Mouse (Mus musculus): ENCODE measurements around the gene Ccdc73. TPM values are rescaled to one million over a fixed set of nuclear protein-coding genes. Genes with fewer than 3 reads are reported as not detected.
A peak's percentile ranks its signal among the peaks of the same experiment; 100 is the strongest.

The Ccdc73 gene
- polyA plus RNA-seq, 1 experiment from 2014 or later, result 10.2 TPM

DNA sequence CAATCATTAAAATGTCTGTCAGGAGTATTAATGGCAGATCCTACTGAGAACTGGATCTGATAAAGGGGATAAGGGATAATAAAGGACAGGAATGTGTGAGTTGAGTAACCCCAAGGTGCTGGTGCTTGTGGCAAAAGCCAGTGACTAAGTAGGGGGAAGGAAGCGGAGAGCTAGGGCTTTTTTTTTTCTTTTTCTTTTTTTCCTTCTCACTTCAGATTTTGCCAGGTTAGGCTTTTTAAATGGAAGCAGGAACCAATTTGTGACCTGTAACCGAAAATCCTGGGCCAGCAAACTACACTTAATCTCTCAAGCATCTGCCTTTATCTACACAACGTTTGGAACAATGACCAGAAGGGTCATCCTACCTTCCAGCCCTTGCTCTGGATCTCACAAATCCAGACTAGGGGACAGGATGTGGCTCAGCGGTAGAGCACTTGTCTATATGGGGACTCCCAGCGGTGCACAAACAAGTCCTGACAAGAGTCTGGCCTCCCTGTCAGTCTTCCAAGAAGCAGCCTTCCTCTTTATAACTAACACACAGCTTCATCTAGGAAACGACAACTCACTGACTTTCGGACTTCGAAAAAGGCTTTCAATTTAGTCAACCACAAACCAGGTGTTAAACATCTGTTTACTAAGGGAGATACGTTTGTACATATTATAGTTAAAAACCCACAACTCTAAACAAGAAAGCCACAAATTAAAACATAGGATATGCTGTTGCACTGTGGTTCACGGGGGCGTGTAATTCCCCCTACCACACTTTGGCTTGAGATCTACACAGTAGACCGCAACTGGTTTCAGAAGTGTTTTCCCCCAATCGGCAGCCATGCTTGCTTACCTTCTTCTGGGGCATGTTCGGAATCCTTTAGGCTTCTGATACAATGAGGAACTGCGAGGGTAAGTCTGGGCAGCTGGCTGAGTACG lies 19.1 kb upstream of the Ccdc73 start:
- Histone ChIP-seq H3K27me3 (replicated peaks; ENCODE audit: control insufficient read depth, insufficient read depth, low read length) (peaks cover 12% of the 10 kb centered on the region; the same call in 1 of the 2 replicates), H3K4me2 (ENCODE audit: low read length) (peak overlapping the region; percentile 98), H3K36me3 (ENCODE audit: control insufficient read depth, insufficient read depth, low read length) (no peaks in the 10 kb centered on the region), H3K4me3 (ENCODE audit: low read depth, low read length) (peak overlapping the region; percentile 52), H3K9ac (ENCODE audit: low read length) (peak overlapping the region; percentile 47), H3K9me3 (ENCODE audit: control insufficient read depth, low read length) (no peaks in the 10 kb centered on the region), H3K27ac (ENCODE audit: low read depth) (no peak overlapping the region), H3K4me1 (replicated peaks; ENCODE audit: control insufficient read depth, insufficient read depth, low read length) (0 out of 2 replicates have a peak, but pooled peaks cover 6% of the 10 kb centered on the region)
- DNase-seq (ENCODE audit: low spot score) (peak; percentile 56), ATAC-seq (replicated peaks; ENCODE audit: low FRiP score, low TSS enrichment, low read depth) (no peak)
- 30% methylated on average over 16 of the region's 16 CpGs for WGBS

DNA sequence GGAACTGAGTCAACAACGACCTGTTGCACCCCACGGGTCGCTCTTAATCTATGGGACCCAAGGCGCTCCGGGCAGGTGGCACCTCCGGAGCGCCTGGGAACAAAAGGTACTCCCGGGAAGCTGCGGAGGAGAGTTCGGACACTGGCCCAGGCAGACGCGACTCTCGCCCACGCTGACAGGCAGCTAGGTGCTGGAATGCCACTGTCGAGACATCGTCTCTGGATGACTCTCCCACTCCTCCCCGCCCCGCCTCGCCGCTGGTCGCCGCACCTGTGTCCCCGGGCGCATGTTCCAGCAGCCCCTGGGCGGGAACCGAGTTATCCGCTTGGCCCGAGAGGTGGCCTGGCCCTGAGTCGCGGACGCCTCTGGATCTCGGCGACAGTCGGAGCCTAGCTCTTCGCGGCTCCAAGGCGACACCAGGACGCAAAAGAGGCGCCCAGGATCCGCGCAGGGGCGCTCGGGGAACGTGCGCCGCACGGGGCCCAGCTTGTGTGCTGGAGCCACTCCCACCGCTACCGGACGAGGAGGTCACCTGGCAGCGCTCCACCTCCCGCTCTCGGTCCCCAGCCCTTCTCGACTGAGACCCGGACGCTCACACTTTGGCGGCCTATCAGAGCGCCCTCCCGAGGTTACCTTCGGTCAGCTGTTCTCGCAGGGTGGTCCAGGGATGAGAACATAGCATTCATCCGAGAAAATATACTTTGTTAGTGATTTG lies 18.2 kb upstream of the Ccdc73 start, which contains the start of gene Prrg4:
Gene Prrg4, minus strand, starts transcription at position 601 of the 715 bp plus-strand sequence.
- Histone ChIP-seq H3K36me3 (ENCODE audit: control insufficient read depth, insufficient read depth, low read length) (no peaks in the 10 kb centered on the region), H3K27ac (ENCODE audit: low read depth) (no peak within 1 kb of the TSS), H3K4me3 (ENCODE audit: low read depth, low read length) (peak within 1 kb of the TSS; percentile 52), H3K9me3 (ENCODE audit: control insufficient read depth, low read length) (no peaks in the 10 kb centered on the region), H3K9ac (ENCODE audit: low read length) (peak within 1 kb of the TSS; percentile 47), H3K27me3 (replicated peaks; ENCODE audit: control insufficient read depth, insufficient read depth, low read length) (peaks cover 12% of the 10 kb centered on the region; the same call in 1 of the 2 replicates), H3K4me2 (ENCODE audit: low read length) (peak within 1 kb of the TSS; percentile 98), H3K4me1 (replicated peaks; ENCODE audit: control insufficient read depth, insufficient read depth, low read length) (0 out of 2 replicates have a peak, but pooled peaks cover 6% of the 10 kb centered on the region)
- DNase-seq (ENCODE audit: low spot score) (peak; percentile 79), ATAC-seq (replicated peaks; ENCODE audit: low FRiP score, low TSS enrichment, low read depth) (peak; percentile 91)
- under 1% methylated on average over 62 of the region's 62 CpGs for WGBS

DNA sequence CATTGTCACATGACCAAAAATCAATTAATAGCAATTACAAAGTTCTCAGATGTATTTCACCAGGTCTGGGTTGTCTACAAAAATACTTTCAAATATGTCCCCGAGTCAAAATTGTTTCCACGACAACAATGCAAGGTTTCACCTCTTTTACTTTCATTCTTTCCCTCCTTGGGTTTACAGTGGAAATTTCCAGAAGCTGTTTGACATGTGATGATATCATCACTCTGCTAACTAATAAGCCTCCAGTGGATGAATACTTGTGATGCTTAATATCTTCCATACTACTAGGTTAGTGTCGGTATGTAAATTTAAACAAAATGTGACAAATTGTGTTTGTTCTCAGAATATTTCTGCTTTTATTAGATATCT lies 17.6 kb upstream of the Ccdc73 start:
- H3K4me1 ChIP-seq (replicated peaks; ENCODE audit: control insufficient read depth, insufficient read depth, low read length), result 0 out of 2 replicates have a peak, but pooled peaks cover 6% of the 10 kb centered on the region
- H3K4me3 ChIP-seq (ENCODE audit: low read depth, low read length), result peak overlapping the region; percentile 52
- H3K27ac ChIP-seq (ENCODE audit: low read depth), result no peak overlapping the region
- ATAC-seq (replicated peaks; ENCODE audit: low FRiP score, low TSS enrichment, low read depth) (no peak), DNase-seq (ENCODE audit: low spot score) (no peak)
- H3K9ac ChIP-seq (ENCODE audit: low read length), result no peak overlapping the region; the same call in 1 of the 2 replicates
- 53% methylated on average over 3 of the region's 3 CpGs for WGBS
- peak overlapping the region; percentile 98 for H3K4me2 ChIP-seq (ENCODE audit: low read length)
- H3K36me3 ChIP-seq (ENCODE audit: control insufficient read depth, insufficient read depth, low read length), result no peaks in the 10 kb centered on the region
- H3K27me3 ChIP-seq (replicated peaks; ENCODE audit: control insufficient read depth, insufficient read depth, low read length), result peaks cover 12% of the 10 kb centered on the region; the same call in 1 of the 2 replicates
- H3K9me3 ChIP-seq (ENCODE audit: control insufficient read depth, low read length), result no peaks in the 10 kb centered on the region

DNA sequence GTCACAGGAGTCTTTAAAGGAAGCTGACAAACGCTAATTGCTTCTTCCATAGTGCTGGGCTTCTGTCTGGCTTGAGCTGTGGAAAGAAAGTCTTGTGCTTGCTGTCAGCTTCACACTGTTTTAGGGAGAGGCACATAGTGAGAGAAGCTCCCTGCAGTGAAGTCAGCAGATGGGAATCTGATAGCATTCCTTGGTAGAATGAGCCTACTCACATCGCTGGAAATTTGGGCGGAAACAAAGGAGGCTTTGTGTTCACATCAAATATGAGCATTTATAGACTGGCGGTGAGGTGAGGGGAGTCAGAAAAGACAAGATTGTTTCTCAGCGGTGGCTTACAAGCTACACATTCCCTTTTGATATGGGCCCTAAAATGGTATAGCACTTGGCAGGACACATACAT lies 15.9 kb upstream of the Ccdc73 start:
- Histone ChIP-seq H3K9me3 (ENCODE audit: control insufficient read depth, low read length) (no peaks in the 10 kb centered on the region), H3K9ac (ENCODE audit: low read length) (no peak overlapping the region), H3K27me3 (replicated peaks; ENCODE audit: control insufficient read depth, insufficient read depth, low read length) (peaks cover 12% of the 10 kb centered on the region; the same call in 1 of the 2 replicates), H3K27ac (ENCODE audit: low read depth) (no peak overlapping the region), H3K36me3 (ENCODE audit: control insufficient read depth, insufficient read depth, low read length) (no peaks in the 10 kb centered on the region), H3K4me3 (ENCODE audit: low read depth, low read length) (no peak overlapping the region), H3K4me2 (ENCODE audit: low read length) (no peak overlapping the region), H3K4me1 (replicated peaks; ENCODE audit: control insufficient read depth, insufficient read depth, low read length) (0 out of 2 replicates have a peak, but pooled peaks cover 6% of the 10 kb centered on the region)
- DNase-seq (ENCODE audit: low spot score) (no peak), ATAC-seq (replicated peaks; ENCODE audit: low FRiP score, low TSS enrichment, low read depth) (no peak)
- 41% methylated on average over 5 of the region's 5 CpGs for WGBS

DNA sequence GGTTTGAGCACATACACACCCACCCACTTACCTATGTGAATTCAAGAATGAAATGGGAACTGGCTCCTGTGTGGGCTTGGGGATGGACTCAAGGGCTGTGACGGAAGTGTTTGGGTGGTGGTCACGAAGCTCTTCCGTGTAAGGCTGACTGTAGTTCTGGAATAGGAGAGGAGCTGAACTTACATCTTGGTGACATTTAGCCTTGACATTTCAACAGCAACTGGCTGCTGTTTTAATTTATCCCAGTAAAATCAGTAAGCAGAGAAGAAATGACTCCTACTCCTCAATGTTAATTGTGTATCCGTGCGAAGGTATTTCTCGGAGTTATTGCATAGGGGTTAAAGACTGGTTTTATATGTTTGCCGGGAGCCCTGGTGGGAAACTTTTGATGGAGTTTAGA lies 15.1 kb upstream of the Ccdc73 start:
- WGBS, result 92% methylated on average over 7 of the region's 7 CpGs
- ATAC-seq (replicated peaks; ENCODE audit: low FRiP score, low TSS enrichment, low read depth) (no peak), DNase-seq (ENCODE audit: low spot score) (no peak)
- Histone ChIP-seq H3K4me3 (ENCODE audit: low read depth, low read length) (no peak overlapping the region), H3K9me3 (ENCODE audit: control insufficient read depth, low read length) (no peaks in the 10 kb centered on the region), H3K36me3 (ENCODE audit: control insufficient read depth, insufficient read depth, low read length) (no peaks in the 10 kb centered on the region), H3K27ac (ENCODE audit: low read depth) (no peak overlapping the region), H3K4me1 (replicated peaks; ENCODE audit: control insufficient read depth, insufficient read depth, low read length) (0 out of 2 replicates have a peak, but pooled peaks cover 6% of the 10 kb centered on the region), H3K9ac (ENCODE audit: low read length) (no peak overlapping the region), H3K27me3 (replicated peaks; ENCODE audit: control insufficient read depth, insufficient read depth, low read length) (peaks cover 12% of the 10 kb centered on the region; the same call in 1 of the 2 replicates), H3K4me2 (ENCODE audit: low read length) (no peak overlapping the region)

DNA sequence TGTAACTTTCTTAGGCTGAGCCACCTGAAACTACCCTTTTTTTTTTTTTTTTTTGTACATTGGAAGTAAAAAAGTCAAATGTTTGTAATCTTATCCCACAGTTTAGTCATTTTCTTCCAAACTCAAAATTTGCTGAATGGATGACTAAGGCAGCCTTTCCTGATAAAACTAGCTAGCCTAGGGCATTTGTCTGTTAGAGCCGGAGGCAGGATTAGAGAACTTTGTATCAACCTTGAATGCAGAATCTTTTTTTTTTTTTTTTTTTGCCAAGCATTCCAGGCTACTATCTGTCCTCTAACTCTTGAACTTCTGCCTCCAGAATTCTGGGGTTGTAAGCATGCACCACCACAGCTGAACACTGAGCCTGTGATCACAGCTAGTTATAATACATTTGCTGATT lies 12.8 kb upstream of the Ccdc73 start:
- 58% methylated on average over 1 of the region's 1 CpGs for WGBS
- DNase-seq (ENCODE audit: low spot score), result no peak
- Histone ChIP-seq H3K36me3 (ENCODE audit: control insufficient read depth, insufficient read depth, low read length) (no peaks in the 10 kb centered on the region), H3K4me2 (ENCODE audit: low read length) (no peak overlapping the region), H3K27me3 (replicated peaks; ENCODE audit: control insufficient read depth, insufficient read depth, low read length) (peaks cover 5% of the 10 kb centered on the region; the same call in 1 of the 2 replicates), H3K4me3 (ENCODE audit: low read depth, low read length) (no peak overlapping the region), H3K9me3 (ENCODE audit: control insufficient read depth, low read length) (no peaks in the 10 kb centered on the region), H3K27ac (ENCODE audit: low read depth) (no peak overlapping the region), H3K4me1 (replicated peaks; ENCODE audit: control insufficient read depth, insufficient read depth, low read length) (no peaks in the 10 kb centered on the region), H3K9ac (ENCODE audit: low read length) (no peak overlapping the region)
- no peak for ATAC-seq (replicated peaks; ENCODE audit: low FRiP score, low TSS enrichment, low read depth)

DNA sequence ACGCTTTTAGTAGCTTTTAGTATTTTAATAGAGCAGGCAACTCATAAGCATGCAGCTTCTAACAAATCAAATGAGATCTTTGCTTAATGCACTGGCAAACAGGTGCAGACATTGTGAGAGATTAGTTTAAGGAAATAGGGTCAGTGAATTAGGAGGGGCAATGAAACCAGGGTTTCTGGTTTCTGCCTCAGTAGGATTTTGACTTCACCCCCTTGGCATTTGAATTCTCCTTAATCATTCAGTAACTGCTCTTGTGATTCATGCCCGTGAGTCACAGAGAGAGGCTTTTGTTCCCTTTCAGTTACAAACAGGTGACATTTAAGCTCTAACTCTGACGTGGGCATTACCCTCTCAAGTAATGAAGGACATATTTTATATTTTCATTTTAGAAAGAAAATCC lies 11.9 kb upstream of the Ccdc73 start:
- Histone ChIP-seq H3K4me2 (ENCODE audit: low read length) (no peak overlapping the region), H3K27ac (ENCODE audit: low read depth) (no peak overlapping the region), H3K9ac (ENCODE audit: low read length) (no peak overlapping the region), H3K27me3 (replicated peaks; ENCODE audit: control insufficient read depth, insufficient read depth, low read length) (peaks cover 3% of the 10 kb centered on the region; the same call in 1 of the 2 replicates), H3K36me3 (ENCODE audit: control insufficient read depth, insufficient read depth, low read length) (no peaks in the 10 kb centered on the region), H3K4me1 (replicated peaks; ENCODE audit: control insufficient read depth, insufficient read depth, low read length) (no peaks in the 10 kb centered on the region), H3K9me3 (ENCODE audit: control insufficient read depth, low read length) (no peaks in the 10 kb centered on the region), H3K4me3 (ENCODE audit: low read depth, low read length) (no peak overlapping the region)
- 46% methylated on average over 3 of the region's 3 CpGs for WGBS
- no peak for ATAC-seq (replicated peaks; ENCODE audit: low FRiP score, low TSS enrichment, low read depth)
- peak; percentile 15 for DNase-seq (ENCODE audit: low spot score)

DNA sequence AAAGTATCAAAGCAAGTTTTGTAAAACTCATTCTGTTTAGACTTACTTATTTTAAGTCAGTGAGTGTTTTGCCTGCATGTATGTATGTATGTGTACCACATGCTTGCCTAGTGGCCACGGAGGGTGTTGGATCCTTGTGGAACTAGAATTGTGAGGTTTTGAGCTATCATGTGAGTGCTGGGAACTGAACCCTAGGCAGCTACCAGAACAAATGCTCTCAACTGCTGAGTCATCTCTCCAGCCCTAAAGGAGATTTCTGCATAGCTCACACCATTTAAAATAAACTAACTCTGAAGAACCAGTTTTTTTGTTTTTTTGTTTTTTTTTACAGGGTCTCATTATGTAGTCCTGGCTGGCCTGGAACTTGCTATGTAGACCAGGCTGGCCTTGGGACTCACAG lies 11.4 kb upstream of the Ccdc73 start:
- WGBS, result 56% methylated on average over 1 of the region's 1 CpGs
- Histone ChIP-seq H3K9ac (ENCODE audit: low read length) (no peak overlapping the region), H3K27me3 (replicated peaks; ENCODE audit: control insufficient read depth, insufficient read depth, low read length) (no peaks in the 10 kb centered on the region), H3K27ac (ENCODE audit: low read depth) (no peak overlapping the region), H3K4me3 (ENCODE audit: low read depth, low read length) (no peak overlapping the region), H3K9me3 (ENCODE audit: control insufficient read depth, low read length) (no peaks in the 10 kb centered on the region), H3K4me2 (ENCODE audit: low read length) (no peak overlapping the region), H3K36me3 (ENCODE audit: control insufficient read depth, insufficient read depth, low read length) (no peaks in the 10 kb centered on the region), H3K4me1 (replicated peaks; ENCODE audit: control insufficient read depth, insufficient read depth, low read length) (no peaks in the 10 kb centered on the region)
- ATAC-seq (replicated peaks; ENCODE audit: low FRiP score, low TSS enrichment, low read depth), result no peak
- peak; percentile 48 for DNase-seq (ENCODE audit: low spot score)
